ENCODE assay signal across 9 mouse cellular contexts in the genomic region with DNA sequence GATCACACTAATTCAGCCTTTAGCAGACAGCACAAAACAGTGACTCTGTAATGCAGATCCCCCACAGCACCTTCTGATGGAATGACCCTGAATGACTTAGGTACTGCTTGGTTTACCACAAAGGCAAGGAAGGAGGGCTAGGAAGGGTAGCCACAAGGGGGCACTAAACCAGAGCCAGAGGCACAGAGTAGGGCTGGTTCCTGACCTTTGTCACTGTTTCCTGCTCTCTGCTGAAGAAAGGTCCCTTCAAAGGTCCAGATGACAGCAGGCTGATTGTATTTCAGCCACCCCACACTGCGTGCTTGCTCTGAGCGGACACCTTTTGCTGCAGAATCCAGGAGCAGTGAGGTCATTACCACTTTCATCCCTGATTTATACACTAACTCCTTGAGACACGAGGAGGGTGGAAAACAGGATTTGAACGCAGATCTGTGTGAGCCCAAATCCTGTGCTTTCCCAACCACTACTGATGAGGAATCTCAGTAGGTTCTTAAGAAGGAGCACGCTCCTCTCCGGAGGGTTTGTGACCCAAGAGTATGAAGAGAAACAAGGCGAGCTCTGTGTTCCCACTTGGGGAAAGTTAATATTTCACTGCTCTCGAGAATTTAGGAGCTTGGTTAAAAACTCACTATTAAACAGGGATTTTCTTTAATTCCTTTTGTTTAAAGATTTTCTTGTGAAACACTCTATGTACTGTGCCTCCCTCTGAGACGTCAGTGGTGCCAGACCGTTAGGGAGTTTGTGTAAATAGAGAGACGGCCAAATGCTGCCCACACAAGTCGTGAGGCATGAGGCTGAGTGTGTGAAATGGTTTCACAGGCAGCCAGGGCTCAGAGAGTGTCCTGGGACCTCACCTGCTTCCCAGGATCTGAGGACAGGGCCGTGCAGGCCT.
DNase-seq lines count a peak whose midpoint lies in the region; ATAC-seq and TF ChIP-seq lines count a peak whose summit lies in the region.
"Had no signal": no experiment of that assay in that cellular context is flagged by ENCODE, and none has a peak within 500 bp of the region (broad histone marks: within the 10 kb centered on the region; RNA-seq: fewer than 3 reads in every experiment).

No protein-coding gene starts in this region.

- H3K27me3 ChIP-seq in hindbrain, postnatal 0 days (ENCODE audit: insufficient read depth, low read length), result no peaks in the 10 kb centered on the region
- H3K27me3 ChIP-seq in hindbrain, embryonic 12.5 days, result no peaks in the 10 kb centered on the region
- H3K27me3 ChIP-seq: neural tube, embryonic 13.5 days had no signal

- DNase-seq in hindbrain, postnatal 0 days (ENCODE audit: low spot score), result no peak
- peak; percentile 72 for DNase-seq in adipocyte (ENCODE audit: low spot score)
- peak; percentile 67 for DNase-seq in kidney, postnatal 10 days
- peak; percentile 71 for DNase-seq in lung, postnatal 14 days
- no peak for DNase-seq in spleen, postnatal 36 days (ENCODE audit: low spot score in 2 of 2)
- no peak for DNase-seq in layer of hippocampus, adult 9-10 months (ENCODE audit: low spot score)

- no peaks in the 10 kb centered on the region for H3K4me1 ChIP-seq in hindbrain, postnatal 0 days (ENCODE audit: insufficient read depth, low read length)
- no peaks in the 10 kb centered on the region for H3K4me1 ChIP-seq in hindbrain, embryonic 12.5 days
- peaks cover 6% of the 10 kb centered on the region; the same call in 1 of the 2 replicates for H3K4me1 ChIP-seq in embryonic fibroblast, embryonic 13.5 days (ENCODE audit: control insufficient read depth, insufficient read depth, low read length)
- H3K4me1 ChIP-seq: neural tube, embryonic 13.5 days had no signal

- no peak; the same call in 1 of the 2 replicates for ATAC-seq in hindbrain, postnatal 0 days
- ATAC-seq in hindbrain, embryonic 12.5 days (ENCODE audit: low FRiP score), result no peak

- H3K9me3 ChIP-seq in hindbrain, postnatal 0 days (ENCODE audit: low read length), result no peaks in the 10 kb centered on the region
- no peaks in the 10 kb centered on the region for H3K9me3 ChIP-seq in hindbrain, embryonic 12.5 days (replicated peaks)
- H3K9me3 ChIP-seq: neural tube, embryonic 13.5 days had no signal

- no peaks in the 10 kb centered on the region for H3K36me3 ChIP-seq in hindbrain, postnatal 0 days (ENCODE audit: insufficient read depth, low read length)
- no peaks in the 10 kb centered on the region for H3K36me3 ChIP-seq in hindbrain, embryonic 12.5 days
- H3K36me3 ChIP-seq: neural tube, embryonic 13.5 days had no signal

- no peak for TF ChIP-seq POLR2A in embryonic fibroblast, embryonic 13.5 days (IDR thresholded peaks at IDR 0.05; ENCODE audit: low read depth, low read length)

- no peak overlapping the region for H3K9ac ChIP-seq in hindbrain, postnatal 0 days (replicated peaks; ENCODE audit: low read length)
- H3K9ac ChIP-seq in hindbrain, embryonic 12.5 days, result no peak overlapping the region
- H3K9ac ChIP-seq: neural tube, embryonic 13.5 days had no signal

- no peak overlapping the region for H3K4me2 ChIP-seq in hindbrain, postnatal 0 days (ENCODE audit: low read depth, low read length)
- no peak overlapping the region for H3K4me2 ChIP-seq in hindbrain, embryonic 12.5 days (replicated peaks)
- H3K4me2 ChIP-seq: neural tube, embryonic 13.5 days had no signal

- peak; percentile 56 for TF ChIP-seq CTCF in hindbrain, postnatal 0 days (IDR thresholded peaks at IDR 0.05; ENCODE audit: low read depth)
- TF ChIP-seq CTCF in embryonic fibroblast, embryonic 13.5 days (IDR thresholded peaks at IDR 0.05; ENCODE audit: borderline replicate concordance, insufficient read depth, low read length), result 0 out of 2 replicates have a peak, but pooled peaks have one; percentile 40

- WGBS in hindbrain, postnatal 0 days, result 58% methylated on average over 13 of the region's 13 CpGs
- WGBS in hindbrain, embryonic 12.5 days, result 54% methylated on average over 13 of the region's 13 CpGs

- no peak overlapping the region for H3K4me3 ChIP-seq in hindbrain, postnatal 0 days (ENCODE audit: low read length)
- H3K4me3 ChIP-seq in hindbrain, embryonic 12.5 days, result no peak overlapping the region
- H3K4me3 ChIP-seq in embryonic fibroblast, embryonic 13.5 days (ENCODE audit: insufficient read depth, low read length), result no peak overlapping the region
- H3K4me3 ChIP-seq: neural tube, embryonic 13.5 days had no signal

- H3K27ac ChIP-seq in hindbrain, postnatal 0 days, result no peak overlapping the region
- no peak overlapping the region for H3K27ac ChIP-seq in hindbrain, embryonic 12.5 days
- H3K27ac ChIP-seq in embryonic fibroblast, embryonic 13.5 days (ENCODE audit: insufficient read depth, low read length), result 0 out of 2 replicates have a peak overlapping the region, but pooled peaks have one; percentile 28
- H3K27ac ChIP-seq: neural tube, embryonic 13.5 days had no signal

Comparison
In these comparisons a context has a peak if more than half of its experiments do, and no peak if none do; other contexts are left out.
1. DNase-seq: peak in adipocyte (single experiment), kidney, postnatal 10 days (single experiment) and lung, postnatal 14 days (single experiment); none in hindbrain, postnatal 0 days (single experiment), spleen, postnatal 36 days (0 of 2) and layer of hippocampus, adult 9-10 months (single experiment).